Mouse (Mus musculus): ENCODE results near the gene Akr1b10.

- TF ChIP-seq CTCF (IDR thresholded peaks at IDR 0.05; ENCODE audit: insufficient read depth, low read depth, low read length): no peak
- no peak for TF ChIP-seq POLR2A (IDR thresholded peaks at IDR 0.05; ENCODE audit: insufficient read depth, low read depth, low read length)
Measured at GRCm38 (mm10) chr6:34399606-34400220, 15.7 kb downstream of the Akr1b10 start.
